Mouse (Mus musculus): ENCODE results near the gene Slc30a10.

DNA sequence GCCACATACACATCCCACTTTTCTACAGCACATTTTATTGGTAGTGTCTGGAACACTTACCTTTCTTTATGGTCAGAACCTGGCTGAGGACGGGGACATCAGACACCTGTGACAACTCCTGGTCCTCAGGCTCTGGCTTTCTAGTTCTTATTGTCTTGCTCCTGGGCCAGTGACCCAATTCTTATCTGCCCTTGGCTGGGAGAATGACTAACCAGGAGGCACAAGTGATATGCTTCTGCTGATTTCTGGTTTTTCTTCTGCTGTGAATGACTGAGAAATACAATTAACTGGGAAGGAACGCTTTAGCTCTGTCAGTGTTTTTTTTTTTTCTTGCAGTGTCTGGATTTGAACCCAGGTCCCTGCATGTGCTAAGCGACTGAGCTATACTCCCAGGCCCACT is 3.2 kb upstream of the Slc30a10 start:
- TF ChIP-seq CTCF (IDR thresholded peaks at IDR 0.05; ENCODE audit: low read depth) (no peak), EP300 (optimal IDR thresholded peaks at IDR 0.05) (no peak)

Measured in stomach, postnatal 0 days (tissue).